Mouse (Mus musculus): ENCODE data around the gene Col5a1. TPM values are rescaled to one million over a fixed set of nuclear protein-coding genes. Genes with fewer than 3 reads are reported as not detected.

The Col5a1 gene
- polyA plus RNA-seq, 1 experiment, result 15.3 TPM

DNA sequence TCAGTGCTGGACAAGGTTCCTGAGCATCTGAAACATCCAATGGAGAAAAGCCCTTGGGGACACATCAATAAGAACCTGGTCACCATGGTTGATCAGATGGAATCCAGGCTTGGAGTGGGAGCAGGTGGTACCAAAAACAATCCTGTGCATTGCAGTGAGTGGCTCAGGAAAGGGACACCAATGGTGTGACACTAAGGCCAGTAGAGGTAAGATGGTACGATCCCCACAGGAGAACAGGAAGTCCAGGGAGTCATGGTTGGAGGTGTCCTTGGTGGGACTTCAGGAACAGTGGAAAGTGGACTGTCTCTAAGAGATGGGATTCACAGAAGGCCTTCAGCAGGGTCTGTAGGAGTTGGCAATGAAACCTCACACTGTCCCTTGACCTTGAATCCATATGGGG lies 154.2 kb downstream of the Col5a1 start:
- Histone ChIP-seq H3K27ac (ENCODE audit: insufficient read depth, low read length) (no peak overlapping the region), H3K27me3 (ENCODE audit: control insufficient read depth, insufficient read depth, low read length) (no peaks in the 10 kb centered on the region), H3K4me3 (replicated peaks; ENCODE audit: insufficient read depth, low read depth, low read length) (no peak overlapping the region), H3K4me1 (ENCODE audit: control insufficient read depth, insufficient read depth, low read length) (peaks cover 19% of the 10 kb centered on the region)
- TF ChIP-seq CTCF (IDR thresholded peaks at IDR 0.05; ENCODE audit: borderline replicate concordance, insufficient read depth, low read depth, low read length) (no peak), POLR2A (IDR thresholded peaks at IDR 0.05; ENCODE audit: borderline replicate concordance, insufficient read depth, low read length) (no peak)
- 100% methylated on average over 1 of the region's 1 CpGs for WGBS
- no peak for DNase-seq

DNA sequence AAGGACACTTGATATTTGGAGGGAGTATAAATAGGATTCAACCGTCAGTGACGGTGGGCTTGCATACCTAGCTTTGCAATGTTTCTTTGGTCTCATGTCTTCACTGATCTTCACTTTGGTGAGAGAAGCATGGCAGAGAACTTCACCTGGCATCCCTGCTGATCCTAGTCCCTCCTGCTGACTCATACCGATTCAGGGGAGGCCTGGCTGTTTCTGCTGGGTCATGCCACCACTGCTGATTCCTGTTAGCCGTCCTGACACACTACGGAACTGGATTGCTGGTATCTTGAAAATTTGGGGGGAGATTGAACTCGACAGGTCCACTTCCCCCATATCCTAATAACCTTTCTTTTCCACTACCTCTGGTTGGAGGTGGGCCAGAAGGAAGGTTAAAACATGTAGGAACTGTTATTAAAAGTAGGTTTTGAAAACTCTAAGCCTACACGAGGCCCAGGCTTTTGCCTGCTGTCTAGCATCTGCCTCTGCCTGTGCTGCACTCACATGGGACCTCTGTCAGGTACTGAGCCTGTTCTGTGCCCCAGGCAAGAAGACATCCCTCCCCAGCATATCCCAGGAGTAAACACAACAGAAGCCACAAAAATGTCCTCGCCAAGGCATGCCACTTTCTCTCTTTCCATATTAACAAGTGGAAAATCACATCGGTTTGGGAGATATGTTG lies 158.8 kb downstream of the Col5a1 start:
- Histone ChIP-seq H3K4me1 (ENCODE audit: control insufficient read depth, insufficient read depth, low read length) (no peaks in the 10 kb centered on the region), H3K4me3 (replicated peaks; ENCODE audit: insufficient read depth, low read depth, low read length) (no peak overlapping the region), H3K27me3 (ENCODE audit: control insufficient read depth, insufficient read depth, low read length) (no peaks in the 10 kb centered on the region), H3K27ac (ENCODE audit: insufficient read depth, low read length) (no peak overlapping the region)
- TF ChIP-seq CTCF (IDR thresholded peaks at IDR 0.05; ENCODE audit: borderline replicate concordance, insufficient read depth, low read depth, low read length) (no peak), POLR2A (IDR thresholded peaks at IDR 0.05; ENCODE audit: borderline replicate concordance, insufficient read depth, low read length) (no peak)
- WGBS, result 82% methylated on average over 9 of the region's 9 CpGs
- DNase-seq, result no peak

DNA sequence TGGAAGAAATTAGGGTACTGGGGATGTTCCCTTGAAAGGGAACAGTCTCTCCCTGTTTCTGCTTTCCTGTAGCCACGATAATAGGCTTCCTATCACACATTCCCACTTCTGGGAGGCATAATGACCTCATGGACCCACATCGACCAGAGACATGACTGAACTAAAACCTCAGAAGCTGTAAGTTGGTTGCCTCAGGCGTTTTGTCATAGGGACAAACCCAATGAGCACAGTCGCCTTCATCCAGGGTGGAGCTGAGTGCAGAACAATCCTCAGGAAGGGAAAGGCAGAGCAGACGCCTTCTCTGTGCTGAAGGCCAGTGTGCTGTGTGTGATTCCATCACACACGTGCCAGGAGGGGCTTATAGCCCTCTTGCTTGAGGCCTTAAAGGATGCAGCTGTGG lies 160.1 kb downstream of the Col5a1 start:
- TF ChIP-seq CTCF (IDR thresholded peaks at IDR 0.05; ENCODE audit: borderline replicate concordance, insufficient read depth, low read depth, low read length) (no peak), POLR2A (IDR thresholded peaks at IDR 0.05; ENCODE audit: borderline replicate concordance, insufficient read depth, low read length) (no peak)
- no peak for DNase-seq
- H3K4me1 ChIP-seq (ENCODE audit: control insufficient read depth, insufficient read depth, low read length), result no peaks in the 10 kb centered on the region
- H3K4me3 ChIP-seq (replicated peaks; ENCODE audit: insufficient read depth, low read depth, low read length), result no peak overlapping the region
- no peak overlapping the region for H3K27ac ChIP-seq (ENCODE audit: insufficient read depth, low read length)
- H3K27me3 ChIP-seq (ENCODE audit: control insufficient read depth, insufficient read depth, low read length), result no peaks in the 10 kb centered on the region
- WGBS, result 85% methylated on average over 6 of the region's 6 CpGs

DNA sequence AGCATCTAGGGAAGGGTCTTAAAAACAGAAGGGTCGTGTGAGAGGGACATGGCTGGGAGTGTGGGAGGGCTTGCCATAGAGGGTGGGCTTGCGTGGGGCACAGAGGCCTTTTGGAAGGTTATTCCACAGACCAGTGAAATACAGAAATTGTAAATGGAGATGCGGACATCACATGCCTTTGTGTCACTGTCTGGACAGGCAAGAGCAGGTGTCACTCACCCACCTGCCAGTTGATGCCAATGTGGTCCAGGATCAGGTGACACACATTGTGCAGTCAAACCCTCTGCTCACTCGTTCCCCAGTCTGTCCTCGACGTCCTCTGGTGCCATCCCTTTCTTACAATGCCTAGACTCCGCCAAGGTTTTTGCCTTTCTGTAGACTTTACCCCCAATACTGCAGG lies 160.9 kb downstream of the Col5a1 start:
- 73% methylated on average over 7 of the region's 7 CpGs for WGBS
- no peaks in the 10 kb centered on the region for H3K27me3 ChIP-seq (ENCODE audit: control insufficient read depth, insufficient read depth, low read length)
- TF ChIP-seq CTCF (IDR thresholded peaks at IDR 0.05; ENCODE audit: borderline replicate concordance, insufficient read depth, low read depth, low read length) (no peak), POLR2A (IDR thresholded peaks at IDR 0.05; ENCODE audit: borderline replicate concordance, insufficient read depth, low read length) (no peak)
- DNase-seq, result no peak
- no peaks in the 10 kb centered on the region for H3K4me1 ChIP-seq (ENCODE audit: control insufficient read depth, insufficient read depth, low read length)
- H3K27ac ChIP-seq (ENCODE audit: insufficient read depth, low read length), result no peak overlapping the region
- no peak overlapping the region for H3K4me3 ChIP-seq (replicated peaks; ENCODE audit: insufficient read depth, low read depth, low read length)

DNA sequence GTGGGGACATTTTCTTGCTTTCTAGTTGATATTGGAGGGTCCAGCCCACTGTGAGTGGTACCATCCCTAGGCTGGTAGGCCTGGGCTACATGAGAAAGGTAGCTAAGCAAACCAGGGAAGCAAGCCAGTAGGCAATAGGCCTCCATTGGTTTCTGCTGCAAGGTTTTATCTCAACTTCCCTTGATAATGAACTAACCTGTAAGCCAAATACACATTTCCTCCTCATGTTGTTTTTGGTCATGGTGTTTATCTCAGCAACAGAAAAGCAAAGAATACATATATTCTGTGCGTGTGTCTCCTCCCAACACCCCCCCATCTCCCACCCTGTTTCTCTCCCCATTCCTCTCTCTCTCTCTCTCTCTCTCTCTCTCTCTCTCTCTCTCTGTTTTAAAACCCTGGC lies 173.7 kb downstream of the Col5a1 start:
- 88% methylated on average over 1 of the region's 1 CpGs for WGBS

DNA sequence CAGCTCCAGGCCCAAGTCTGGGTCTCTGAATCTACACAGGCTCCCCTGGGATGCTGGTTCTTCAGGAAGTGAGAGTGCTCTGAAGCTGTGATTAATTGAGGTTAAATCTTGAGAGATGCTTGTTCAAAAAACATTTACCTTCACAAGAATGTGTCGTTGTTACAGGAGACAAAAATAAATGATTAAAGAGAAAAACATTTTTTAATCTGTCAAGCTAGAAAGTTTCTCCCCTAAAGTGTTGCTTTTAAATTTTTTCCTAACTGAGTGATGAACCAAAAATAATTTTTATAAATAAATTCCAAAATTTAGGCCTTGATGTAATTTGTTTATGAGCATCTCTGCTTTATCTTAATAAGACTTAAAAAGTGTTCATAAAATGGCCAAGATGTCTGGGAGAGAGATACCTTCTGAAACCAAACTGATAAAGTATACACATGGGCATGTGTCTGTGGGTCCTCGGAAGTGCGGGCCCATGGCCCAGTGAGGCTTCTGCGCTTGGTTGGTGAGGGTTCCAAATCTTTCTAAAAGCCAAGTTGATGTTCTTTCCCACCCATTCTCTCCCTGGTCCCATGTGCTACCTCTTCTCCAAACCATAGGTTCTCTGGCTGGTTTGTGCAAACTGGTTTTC lies 177.6 kb downstream of the Col5a1 start:
- no peak overlapping the region for H3K27ac ChIP-seq (ENCODE audit: insufficient read depth, low read length)
- no peaks in the 10 kb centered on the region for H3K27me3 ChIP-seq (ENCODE audit: control insufficient read depth, insufficient read depth, low read length)
- TF ChIP-seq POLR2A (IDR thresholded peaks at IDR 0.05; ENCODE audit: borderline replicate concordance, insufficient read depth, low read length) (no peak), CTCF (IDR thresholded peaks at IDR 0.05; ENCODE audit: borderline replicate concordance, insufficient read depth, low read depth, low read length) (no peak)
- DNase-seq, result no peak
- no peak overlapping the region for H3K4me3 ChIP-seq (replicated peaks; ENCODE audit: insufficient read depth, low read depth, low read length)
- 95% methylated on average over 4 of the region's 4 CpGs for WGBS
- peaks cover 23% of the 10 kb centered on the region for H3K4me1 ChIP-seq (ENCODE audit: control insufficient read depth, insufficient read depth, low read length)

More for the DNA sequence above, 173.7 kb downstream of the Col5a1 start:
- no peak for DNase-seq
- H3K4me1 ChIP-seq (ENCODE audit: control insufficient read depth, insufficient read depth, low read length), result no peaks in the 10 kb centered on the region
- H3K4me3 ChIP-seq (replicated peaks; ENCODE audit: insufficient read depth, low read depth, low read length), result no peak overlapping the region
- no peak overlapping the region for H3K27ac ChIP-seq (ENCODE audit: insufficient read depth, low read length)
- TF ChIP-seq CTCF (IDR thresholded peaks at IDR 0.05; ENCODE audit: borderline replicate concordance, insufficient read depth, low read depth, low read length), result no peak
- H3K27me3 ChIP-seq (ENCODE audit: control insufficient read depth, insufficient read depth, low read length), result no peaks in the 10 kb centered on the region

DNA sequence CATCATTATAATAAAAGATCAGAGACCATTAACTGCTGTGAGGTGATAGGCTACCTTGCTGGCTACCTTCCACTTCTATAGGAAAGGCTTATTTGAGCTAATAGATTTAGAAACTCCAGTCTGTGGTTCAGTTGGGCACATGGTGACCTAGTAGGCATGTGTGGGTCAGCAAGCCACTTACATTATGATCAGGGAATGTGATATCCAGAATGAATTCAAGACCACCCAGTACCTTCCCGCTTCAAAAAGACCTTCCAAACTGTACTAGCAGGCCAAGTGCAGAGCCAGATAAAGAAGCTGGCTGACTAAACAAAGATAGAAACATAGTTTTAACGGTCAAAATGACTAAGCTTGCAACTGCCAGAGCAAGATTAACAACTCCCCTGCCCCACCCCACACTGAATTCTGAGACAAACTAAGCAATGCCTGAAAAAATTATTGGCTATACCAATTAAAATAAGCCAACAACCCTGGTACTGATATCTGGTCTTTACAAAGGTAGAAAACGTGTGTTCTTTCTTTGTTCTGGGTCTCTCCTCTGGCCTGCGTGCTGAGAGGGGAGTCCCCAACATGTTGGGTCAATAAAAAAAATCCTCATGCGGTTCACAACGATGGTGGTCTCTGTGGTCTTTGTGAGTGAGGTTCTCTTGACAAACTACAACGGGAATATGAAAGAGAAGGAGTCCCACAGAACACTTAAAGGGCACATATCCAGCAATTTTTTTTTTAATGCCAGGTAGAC lies 178.3 kb downstream of the Col5a1 start:
- Histone ChIP-seq H3K4me3 (replicated peaks; ENCODE audit: insufficient read depth, low read depth, low read length) (no peak overlapping the region), H3K27me3 (ENCODE audit: control insufficient read depth, insufficient read depth, low read length) (no peaks in the 10 kb centered on the region), H3K27ac (ENCODE audit: insufficient read depth, low read length) (no peak overlapping the region), H3K4me1 (ENCODE audit: control insufficient read depth, insufficient read depth, low read length) (peaks cover 27% of the 10 kb centered on the region)
- 84% methylated on average over 7 of the region's 7 CpGs for WGBS
- no peak for DNase-seq
- TF ChIP-seq CTCF (IDR thresholded peaks at IDR 0.05; ENCODE audit: borderline replicate concordance, insufficient read depth, low read depth, low read length) (no peak), POLR2A (IDR thresholded peaks at IDR 0.05; ENCODE audit: borderline replicate concordance, insufficient read depth, low read length) (no peak)

All from cerebellum, adult 2 months (tissue).